Mouse (Mus musculus): ENCODE data around the gene Gm20521.
"Not testable (repeated sequence)": the region's sequence is repeated elsewhere in the genome, so short reads cannot be mapped to it uniquely, and the experiment has no call there.

The Gm20521 gene

DNA sequence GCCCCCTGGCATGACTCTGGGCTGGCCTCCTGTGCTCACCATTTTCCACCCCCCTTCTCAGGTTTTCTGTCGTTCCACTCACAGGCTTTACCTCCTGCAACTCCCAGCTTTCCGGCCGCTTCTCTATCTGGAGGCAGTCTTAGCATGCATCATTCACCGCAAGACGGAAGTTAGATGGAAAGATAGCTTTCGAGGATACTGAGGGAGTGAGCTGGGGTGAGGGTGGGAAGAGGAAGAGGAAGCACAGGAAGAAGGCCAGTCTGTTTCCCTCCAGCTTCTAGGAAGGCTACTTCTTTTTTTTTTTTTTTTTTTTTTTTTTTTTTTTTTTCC, 53.6 kb downstream of the Gm20521 start:
- no peak for DNase-seq (ENCODE audit: low spot score)

GRCm38 (mm10) chr14:54937361-54938182, 54.3 kb downstream of the Gm20521 start:
- no peak for DNase-seq (ENCODE audit: low spot score)

DNA sequence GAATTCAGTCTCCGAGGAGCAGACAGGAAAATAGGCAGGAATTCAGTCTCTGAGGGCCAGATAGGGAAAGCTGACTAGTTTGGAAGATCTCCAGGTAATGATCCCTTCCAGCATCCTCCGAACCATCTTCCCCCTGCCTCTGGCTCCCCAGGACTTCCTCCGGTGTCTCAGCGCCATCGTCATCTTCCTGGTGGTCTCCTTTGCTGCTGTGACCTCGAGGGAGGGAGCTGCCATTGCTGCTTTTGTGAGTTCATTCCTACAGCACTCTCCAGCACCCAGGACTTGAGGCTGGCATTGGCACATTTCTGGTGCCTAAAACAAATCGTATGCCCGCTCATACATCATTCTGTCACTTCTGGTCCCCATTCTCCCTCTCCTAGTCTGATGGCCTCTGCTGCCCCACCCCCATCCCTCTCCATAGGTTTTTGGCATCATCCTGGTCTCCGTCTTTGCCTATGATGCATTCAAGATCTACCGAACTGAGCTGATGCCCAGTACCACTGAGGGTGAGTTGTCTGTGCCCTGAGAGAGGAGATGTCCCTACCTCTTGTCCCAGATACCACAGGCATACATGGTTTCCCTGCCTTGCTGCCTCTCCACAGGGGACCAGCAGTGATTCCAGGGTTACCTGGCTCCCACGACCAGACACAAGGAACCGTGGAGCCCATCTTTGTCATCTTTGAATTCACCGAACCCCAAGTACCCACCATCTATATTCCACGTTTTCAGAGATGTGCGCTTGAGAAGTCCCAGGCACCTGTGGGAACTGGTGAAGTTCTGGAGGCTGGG, 55.4 kb downstream of the Gm20521 start:
- DNase-seq (ENCODE audit: low spot score): no peak

DNA sequence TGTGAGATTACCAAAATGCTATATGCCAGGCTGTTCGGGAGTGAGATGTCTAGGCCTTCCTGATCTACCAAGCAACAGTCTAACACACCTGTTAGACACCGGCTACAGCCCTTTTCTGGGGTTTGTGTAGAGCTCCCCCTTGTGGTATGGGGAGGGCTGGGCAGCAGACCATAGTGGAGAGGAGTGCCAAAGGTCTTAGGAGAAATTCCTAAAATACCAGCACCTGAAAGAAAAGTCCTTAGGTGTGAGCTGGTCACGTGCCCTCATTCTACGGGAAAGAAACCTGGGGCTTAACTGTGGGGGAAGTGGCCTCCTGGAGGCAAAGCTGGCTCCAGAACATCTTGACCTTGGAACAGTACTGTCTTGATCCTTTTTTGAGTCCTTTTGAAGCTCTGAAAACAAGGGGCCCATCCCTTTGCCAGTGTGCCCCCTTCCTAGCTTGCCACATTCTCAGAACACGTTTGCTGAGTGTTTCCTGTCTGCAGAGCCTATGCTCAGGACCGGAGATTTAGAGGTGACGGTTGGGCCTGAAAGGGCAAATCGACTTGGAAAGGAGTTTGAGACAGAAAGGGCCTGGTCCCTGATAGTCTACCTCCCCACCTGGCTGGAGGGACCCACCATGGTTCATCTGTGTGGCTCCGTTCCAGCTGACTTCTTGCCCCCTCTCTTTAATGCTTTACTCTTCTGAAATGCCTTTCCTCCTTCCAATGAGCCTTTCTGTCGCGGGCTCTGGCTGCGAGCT, 56.4 kb downstream of the Gm20521 start:
- peak; percentile 52 for DNase-seq (ENCODE audit: low spot score)

- DNase-seq (ENCODE audit: low spot score): no peak
These were observed 56.9 kb downstream of the Gm20521 start for GRCm38 (mm10) chr14:54940176-54940530.

DNA sequence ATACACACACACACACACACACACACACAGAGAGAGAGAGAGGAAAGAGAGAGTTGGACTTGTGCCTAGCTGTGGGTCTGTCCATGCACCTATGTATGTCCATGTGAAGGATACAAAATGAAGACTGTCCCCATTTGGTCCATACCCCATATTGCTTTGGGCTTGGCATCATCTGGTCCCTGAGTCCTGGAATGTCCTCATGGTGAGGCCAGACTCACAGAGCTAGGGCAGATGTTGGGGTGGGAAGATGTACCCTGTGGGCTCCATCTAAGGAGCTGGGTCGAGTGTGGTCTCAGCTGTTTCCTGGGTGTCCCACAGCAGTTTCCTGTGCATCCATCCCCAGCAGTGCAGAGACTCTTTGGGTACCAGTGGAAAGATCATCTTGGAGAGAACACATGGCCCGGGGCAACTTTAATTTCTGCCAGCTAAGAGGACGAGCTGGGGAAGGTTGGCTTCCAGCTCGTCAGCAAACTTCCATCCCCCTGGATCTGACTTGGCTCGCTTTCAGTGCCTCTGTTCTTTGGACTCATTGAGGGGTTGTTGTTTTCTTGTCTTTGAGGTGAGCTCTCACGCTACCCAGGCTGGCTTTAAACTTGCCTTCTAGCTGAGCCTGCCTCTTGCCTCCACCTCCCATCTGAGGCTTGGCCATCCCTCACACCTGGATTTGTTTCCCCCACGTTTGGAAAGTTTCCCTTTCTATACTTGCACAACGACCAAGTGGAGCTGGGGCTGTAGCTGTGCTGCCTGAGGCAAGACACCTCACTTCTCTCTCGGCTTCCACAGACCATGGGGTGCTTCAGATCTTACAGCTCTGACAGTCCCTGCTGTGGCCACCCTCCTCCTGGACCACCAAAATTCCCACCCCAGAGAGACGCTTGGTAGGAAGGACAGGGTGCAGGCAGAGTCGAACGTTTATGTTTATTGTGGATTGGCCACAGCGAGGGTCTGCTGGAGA, 58.1 kb downstream of the Gm20521 start:
- no peak for DNase-seq (ENCODE audit: low spot score)

GRCm38 (mm10) chr14:54942479-54942878, 59.2 kb downstream of the Gm20521 start:
- DNase-seq (ENCODE audit: low spot score): no peak

DNA sequence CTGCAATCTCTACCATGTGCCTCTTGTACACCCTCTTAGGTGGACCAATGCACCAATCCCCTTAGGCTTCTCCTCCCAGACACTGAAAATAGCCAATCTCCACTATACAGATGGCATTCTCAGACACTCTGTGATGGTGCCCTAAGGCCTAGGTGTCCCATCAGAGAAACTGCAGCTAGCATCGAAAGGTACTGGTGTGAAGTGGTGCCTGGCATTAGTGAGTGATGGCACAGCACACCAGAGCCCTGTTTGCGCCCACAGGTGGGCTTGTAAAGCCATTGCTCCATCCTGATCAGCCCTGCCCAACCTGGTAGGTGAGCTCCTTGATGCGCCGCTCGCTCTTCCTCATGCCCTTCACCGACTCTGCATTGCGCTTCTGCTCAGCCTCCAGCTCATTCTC, 60.7 kb downstream of the Gm20521 start:
- DNase-seq (ENCODE audit: low spot score): no peak

- DNase-seq (ENCODE audit: low spot score): no peak
These were observed 61.7 kb downstream of the Gm20521 start for GRCm38 (mm10) chr14:54944939-54945338.

GRCm38 (mm10) chr14:54945975-54946704, 62.9 kb downstream of the Gm20521 start:
- DNase-seq (ENCODE audit: low spot score): no peak

GRCm38 (mm10) chr14:54947008-54947407, 63.8 kb downstream of the Gm20521 start:
- not testable (repeated sequence) for DNase-seq (ENCODE audit: low spot score)

Measured in c-Kit-positive CD71-positive TER-119-positive erythroid progenitor cells, embryonic 14.5 days (primary cell).